Mouse (Mus musculus): ENCODE results near the gene Macrod2. TPM values are rescaled to one million over a fixed set of nuclear protein-coding genes. Genes with fewer than 3 reads are reported as not detected.

Gene Macrod2
- polyA plus RNA-seq, 1 experiment from 2014 or later = 31.9 TPM

- Histone ChIP-seq H3K36me3 (ENCODE audit: control insufficient read depth, insufficient read depth, low read length) (no peaks in the 10 kb centered on the region), H3K9me3 (ENCODE audit: control insufficient read depth, low read length) (no peaks in the 10 kb centered on the region), H3K27me3 (ENCODE audit: control insufficient read depth, insufficient read depth, low read length) (no peaks in the 10 kb centered on the region), H3K9ac (ENCODE audit: low read length) (no peak overlapping the region), H3K4me1 (replicated peaks; ENCODE audit: control insufficient read depth, insufficient read depth) (no peaks in the 10 kb centered on the region), H3K4me3 (ENCODE audit: low read depth, low read length) (no peak overlapping the region), H3K27ac (replicated peaks) (no peak overlapping the region), H3K4me2 (replicated peaks; ENCODE audit: low read depth) (no peak overlapping the region)
- DNase-seq (ENCODE audit: low spot score) (no peak), ATAC-seq (ENCODE audit: low FRiP score, low TSS enrichment) (no peak)
- TF ChIP-seq EP300 (optimal IDR thresholded peaks at IDR 0.05) (no peak), CTCF (IDR thresholded peaks at IDR 0.05; ENCODE audit: low read depth) (no peak)
- WGBS = 67% methylated on average over 5 of the region's 5 CpGs
Measured at GRCm38 (mm10) chr2:140828859-140829258, 433.8 kb downstream of the Macrod2 start.

- H3K9ac ChIP-seq (ENCODE audit: low read length) = no peak overlapping the region
- H3K4me2 ChIP-seq (replicated peaks; ENCODE audit: low read depth) = no peak overlapping the region
- ATAC-seq (ENCODE audit: low FRiP score, low TSS enrichment) (no peak), DNase-seq (ENCODE audit: low spot score) (no peak)
- H3K9me3 ChIP-seq (ENCODE audit: control insufficient read depth, low read length) = no peaks in the 10 kb centered on the region
- TF ChIP-seq CTCF (IDR thresholded peaks at IDR 0.05; ENCODE audit: low read depth) = no peak
- TF ChIP-seq EP300 (optimal IDR thresholded peaks at IDR 0.05) = no peak
- no peaks in the 10 kb centered on the region for H3K36me3 ChIP-seq (ENCODE audit: control insufficient read depth, insufficient read depth, low read length)
- WGBS = 67% methylated on average over 3 of the region's 3 CpGs
- H3K4me1 ChIP-seq (replicated peaks; ENCODE audit: control insufficient read depth, insufficient read depth) = no peaks in the 10 kb centered on the region
- H3K27ac ChIP-seq (replicated peaks) = no peak overlapping the region
- no peak overlapping the region for H3K4me3 ChIP-seq (ENCODE audit: low read depth, low read length)
- H3K27me3 ChIP-seq (ENCODE audit: control insufficient read depth, insufficient read depth, low read length) = no peaks in the 10 kb centered on the region
Measured at GRCm38 (mm10) chr2:140830086-140830485, 435.0 kb downstream of the Macrod2 start.

DNA sequence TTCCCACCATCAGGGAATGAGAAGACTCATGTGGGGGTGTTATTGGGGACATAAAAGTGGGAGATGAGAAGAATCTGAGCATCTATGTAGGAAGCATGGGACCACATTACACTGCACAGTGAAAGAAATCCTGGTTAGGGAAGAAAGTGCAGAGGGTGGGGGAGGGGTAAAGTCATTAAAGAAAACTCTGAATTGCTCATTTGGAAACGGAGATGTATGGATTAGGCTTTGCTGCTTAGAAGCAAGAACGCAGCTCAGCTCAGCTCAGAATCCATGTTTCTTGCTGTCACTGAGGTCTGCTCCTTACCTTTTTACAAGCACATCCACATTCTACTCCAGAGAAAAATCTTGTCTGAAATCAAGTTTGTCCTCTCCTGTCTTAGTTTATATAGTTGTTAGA lies 444.3 kb downstream of the Macrod2 start:
- TF ChIP-seq CTCF (IDR thresholded peaks at IDR 0.05; ENCODE audit: low read depth) (no peak), EP300 (optimal IDR thresholded peaks at IDR 0.05) (no peak)
- ATAC-seq (ENCODE audit: low FRiP score, low TSS enrichment) = no peak
- 29% methylated on average over 2 of the region's 2 CpGs for WGBS
- H3K4me2 ChIP-seq (replicated peaks; ENCODE audit: low read depth) = no peak overlapping the region
- no peak for DNase-seq (ENCODE audit: low spot score)
- no peaks in the 10 kb centered on the region for H3K9me3 ChIP-seq (ENCODE audit: control insufficient read depth, low read length)
- no peak overlapping the region for H3K27ac ChIP-seq (replicated peaks)
- no peak overlapping the region for H3K4me3 ChIP-seq (ENCODE audit: low read depth, low read length)
- no peak overlapping the region for H3K9ac ChIP-seq (ENCODE audit: low read length)
- H3K36me3 ChIP-seq (ENCODE audit: control insufficient read depth, insufficient read depth, low read length) = no peaks in the 10 kb centered on the region
- no peaks in the 10 kb centered on the region for H3K4me1 ChIP-seq (replicated peaks; ENCODE audit: control insufficient read depth, insufficient read depth)
- H3K27me3 ChIP-seq (ENCODE audit: control insufficient read depth, insufficient read depth, low read length) = no peaks in the 10 kb centered on the region

DNA sequence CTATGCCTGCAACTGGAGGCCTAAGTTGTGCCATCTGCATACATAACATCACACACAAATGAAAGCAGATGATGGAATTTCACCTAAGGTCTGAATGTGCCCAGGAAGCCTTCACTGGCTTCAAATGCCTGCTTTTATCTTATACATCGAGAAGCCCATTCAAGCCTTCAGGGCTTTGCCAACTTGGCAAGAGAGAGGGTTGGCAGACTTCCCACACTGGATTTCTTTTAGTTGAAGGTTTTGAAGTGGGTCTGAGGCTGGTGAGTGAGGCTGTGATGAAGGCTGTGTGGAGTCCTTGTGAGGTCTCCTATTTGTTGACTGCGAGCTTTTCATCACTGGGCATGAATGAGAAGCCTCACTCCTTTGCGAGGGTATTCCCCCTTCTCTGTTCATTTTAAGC lies 444.8 kb downstream of the Macrod2 start:
- Histone ChIP-seq H3K9me3 (ENCODE audit: control insufficient read depth, low read length) (no peaks in the 10 kb centered on the region), H3K4me2 (replicated peaks; ENCODE audit: low read depth) (no peak overlapping the region), H3K27ac (replicated peaks) (no peak overlapping the region), H3K36me3 (ENCODE audit: control insufficient read depth, insufficient read depth, low read length) (no peaks in the 10 kb centered on the region), H3K9ac (ENCODE audit: low read length) (no peak overlapping the region), H3K27me3 (ENCODE audit: control insufficient read depth, insufficient read depth, low read length) (no peaks in the 10 kb centered on the region), H3K4me1 (replicated peaks; ENCODE audit: control insufficient read depth, insufficient read depth) (no peaks in the 10 kb centered on the region), H3K4me3 (ENCODE audit: low read depth, low read length) (no peak overlapping the region)
- peak; percentile 41 for DNase-seq (ENCODE audit: low spot score)
- WGBS = 43% methylated on average over 3 of the region's 3 CpGs
- no peak for TF ChIP-seq CTCF (IDR thresholded peaks at IDR 0.05; ENCODE audit: low read depth)
- no peak for TF ChIP-seq EP300 (optimal IDR thresholded peaks at IDR 0.05)
- no peak for ATAC-seq (ENCODE audit: low FRiP score, low TSS enrichment)

- Histone ChIP-seq H3K27ac (replicated peaks) (no peak overlapping the region), H3K4me2 (replicated peaks; ENCODE audit: low read depth) (no peak overlapping the region), H3K4me1 (replicated peaks; ENCODE audit: control insufficient read depth, insufficient read depth) (no peaks in the 10 kb centered on the region), H3K9ac (ENCODE audit: low read length) (no peak overlapping the region), H3K4me3 (ENCODE audit: low read depth, low read length) (no peak overlapping the region), H3K36me3 (ENCODE audit: control insufficient read depth, insufficient read depth, low read length) (no peaks in the 10 kb centered on the region), H3K27me3 (ENCODE audit: control insufficient read depth, insufficient read depth, low read length) (no peaks in the 10 kb centered on the region), H3K9me3 (ENCODE audit: control insufficient read depth, low read length) (no peaks in the 10 kb centered on the region)
- ATAC-seq (ENCODE audit: low FRiP score, low TSS enrichment) (no peak), DNase-seq (ENCODE audit: low spot score) (no peak)
- 79% methylated on average over 5 of the region's 5 CpGs for WGBS
- TF ChIP-seq EP300 (optimal IDR thresholded peaks at IDR 0.05) (no peak), CTCF (IDR thresholded peaks at IDR 0.05; ENCODE audit: low read depth) (no peak)
Measured at GRCm38 (mm10) chr2:140844030-140844429, 448.9 kb downstream of the Macrod2 start.

- Histone ChIP-seq H3K9me3 (ENCODE audit: control insufficient read depth, low read length) (no peaks in the 10 kb centered on the region), H3K36me3 (ENCODE audit: control insufficient read depth, insufficient read depth, low read length) (no peaks in the 10 kb centered on the region), H3K4me1 (replicated peaks; ENCODE audit: control insufficient read depth, insufficient read depth) (no peaks in the 10 kb centered on the region), H3K27ac (replicated peaks) (no peak overlapping the region), H3K9ac (ENCODE audit: low read length) (no peak overlapping the region), H3K4me2 (replicated peaks; ENCODE audit: low read depth) (no peak overlapping the region), H3K27me3 (ENCODE audit: control insufficient read depth, insufficient read depth, low read length) (no peaks in the 10 kb centered on the region), H3K4me3 (ENCODE audit: low read depth, low read length) (no peak overlapping the region)
- TF ChIP-seq CTCF (IDR thresholded peaks at IDR 0.05; ENCODE audit: low read depth) = no peak
- TF ChIP-seq EP300 (optimal IDR thresholded peaks at IDR 0.05) = no peak
- ATAC-seq (ENCODE audit: low FRiP score, low TSS enrichment) (no peak; the same call in 1 of the 2 replicates), DNase-seq (ENCODE audit: low spot score) (no peak)
- WGBS = 78% methylated on average over 5 of the region's 5 CpGs
Measured at GRCm38 (mm10) chr2:140847817-140848428, 452.8 kb downstream of the Macrod2 start.

Measured in stomach, postnatal 0 days (tissue).